ENCODE assay signal across 14 mouse cellular contexts in genomic region chr13:93782823-93783222, GRCm38 (mm10).
"Had no signal": no experiment of that assay in that cellular context is flagged by ENCODE, and none has a peak within 500 bp of the region (broad histone marks: within the 10 kb centered on the region; RNA-seq: fewer than 3 reads in every experiment).

No protein-coding gene starts in this region.

- DNase-seq: kidney, adult 2 months; kidney, postnatal 14 days; layer of hippocampus, adult 9-11 months; layer of hippocampus, postnatal 36 days; lung, embryonic 14.5 days; lung, postnatal 10 days; lung, postnatal 4 days; right cerebral cortex, postnatal 14 days had no signal

- H3K27me3 ChIP-seq: kidney, embryonic 15.5 days; limb, embryonic 15.5 days; liver, embryonic 12.5 days; midbrain, embryonic 13.5 days; neural tube, embryonic 13.5 days had no signal

- H3K9me3 ChIP-seq: kidney, embryonic 15.5 days; limb, embryonic 15.5 days; liver, embryonic 12.5 days; midbrain, embryonic 13.5 days had no signal

- ATAC-seq: liver, embryonic 12.5 days; midbrain, embryonic 13.5 days had no signal

- H3K4me3 ChIP-seq: kidney, embryonic 15.5 days; limb, embryonic 15.5 days; liver, embryonic 12.5 days; midbrain, embryonic 13.5 days; neural tube, embryonic 13.5 days had no signal

- H3K27ac ChIP-seq: kidney, embryonic 15.5 days; limb, embryonic 15.5 days; liver, embryonic 12.5 days; midbrain, embryonic 13.5 days; neural tube, embryonic 13.5 days; stomach, postnatal 0 days had no signal

- H3K36me3 ChIP-seq: kidney, embryonic 15.5 days; limb, embryonic 15.5 days; liver, embryonic 12.5 days; midbrain, embryonic 13.5 days; neural tube, embryonic 13.5 days had no signal

- H3K9ac ChIP-seq: kidney, embryonic 15.5 days; limb, embryonic 15.5 days; liver, embryonic 12.5 days; lung, embryonic 14.5 days; midbrain, embryonic 13.5 days; neural tube, embryonic 13.5 days had no signal

- H3K4me1 ChIP-seq: liver, embryonic 12.5 days; midbrain, embryonic 13.5 days had no signal

- H3K4me2 ChIP-seq: kidney, embryonic 15.5 days; limb, embryonic 15.5 days; liver, embryonic 12.5 days; lung, embryonic 14.5 days; midbrain, embryonic 13.5 days; neural tube, embryonic 13.5 days had no signal
